Mouse (Mus musculus) embryonic fibroblast, embryonic 13.5 days (primary cell): ENCODE results near the gene Fbxw4. TPM values are rescaled to one million over a fixed set of nuclear protein-coding genes. Genes with fewer than 3 reads are reported as not detected.
A peak's percentile ranks its signal among the peaks of the same experiment; 100 is the strongest.
"Not testable (repeated sequence)": the region's sequence is repeated elsewhere in the genome, so short reads cannot be mapped to it uniquely, and the experiment has no call there.

Experiments
- H3K27ac ChIP-seq: 2 replicates; pipeline ENCODE4 v1.5.1; 2012; ENCODE audit warnings: low read length, control low read depth, inconsistent platforms; ENCODE audit not compliant: insufficient read depth
- H3K4me1 ChIP-seq: 2 replicates; pipeline ENCODE4 v1.6.1; 2011; ENCODE audit warnings: low read length; ENCODE audit not compliant: control insufficient read depth, insufficient read depth
- H3K4me3 ChIP-seq: 2 replicates; pipeline ENCODE4 v1.5.1; 2011; ENCODE audit warnings: mild to moderate bottlenecking, control low read depth, low read length; ENCODE audit not compliant: insufficient read depth
- CTCF ChIP-seq: IDR thresholded peaks from 2 replicates; pipeline ENCODE4 v1.5.1; 2011; ENCODE audit warnings: mild to moderate bottlenecking, control low read depth, low read length, moderate library complexity, borderline replicate concordance; ENCODE audit not compliant: insufficient read depth
- POLR2A ChIP-seq: IDR thresholded peaks from 2 replicates; pipeline ENCODE4 v1.6.1; 2011; ENCODE audit warnings: low read depth, mild to moderate bottlenecking, control low read depth, low read length, moderate library complexity
- polyA plus RNA-seq: library from polyadenylated mRNA; stranded (reverse); fragments of >200 nt; gene quantifications from 2 replicates; pipeline ENCODE4 v1.2.4, GENCODE M21; 2011; ENCODE audit warnings: low read depth; ENCODE audit not compliant: missing spikeins, insufficient read length

The Fbxw4 gene
- polyA plus RNA-seq, 1 experiment = 18.0 TPM

DNA sequence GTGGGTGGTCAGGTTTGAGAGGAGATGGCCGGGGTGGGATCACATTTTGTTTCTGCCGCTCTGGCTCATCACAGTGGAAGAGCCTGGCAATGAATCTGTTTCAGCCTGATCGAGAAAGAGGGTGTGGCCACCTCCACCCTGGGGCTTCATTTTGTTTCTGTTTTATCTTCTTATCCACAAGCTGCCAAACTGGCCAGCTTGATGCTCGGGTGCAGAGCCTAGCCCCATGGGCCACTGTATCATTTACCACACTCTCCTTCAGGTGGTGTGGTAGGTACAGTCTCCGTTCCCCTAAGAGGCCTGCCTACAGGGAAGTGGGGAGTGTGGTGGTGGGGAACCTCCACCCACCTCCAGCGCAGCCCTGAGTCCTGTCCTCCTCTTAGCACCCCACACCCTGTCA, 87.1 kb downstream of the Fbxw4 start:
- TF ChIP-seq CTCF (no peak), POLR2A (no peak)
- Histone ChIP-seq H3K4me3 (no peak overlapping the region), H3K27ac (no peak overlapping the region), H3K4me1 (0 out of 2 replicates have a peak, but pooled peaks cover 3% of the 10 kb centered on the region)

DNA sequence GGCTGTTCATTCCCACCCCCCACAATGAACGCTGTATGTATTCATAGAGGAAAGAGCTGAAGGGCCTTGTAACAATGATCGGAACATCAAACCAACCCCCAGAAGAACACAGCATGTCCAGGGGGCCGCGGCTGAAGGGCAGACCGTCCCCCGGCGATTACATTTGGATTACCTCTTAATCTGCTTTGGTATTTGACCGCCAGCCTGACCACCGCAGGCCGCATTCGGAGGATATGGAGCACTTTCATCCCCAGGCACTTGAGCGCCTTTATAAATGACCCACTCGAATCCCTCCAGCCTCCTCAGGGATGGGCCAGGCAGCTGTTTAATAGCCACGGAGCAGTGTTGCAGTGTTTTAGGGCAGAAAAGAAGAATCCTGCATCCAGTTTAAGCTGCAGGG, 92.7 kb downstream of the Fbxw4 start:
- H3K4me1 ChIP-seq = no peaks in the 10 kb centered on the region
- H3K4me3 ChIP-seq = no peak overlapping the region
- no peak overlapping the region for H3K27ac ChIP-seq
- no peak for TF ChIP-seq POLR2A
- no peak for TF ChIP-seq CTCF

DNA sequence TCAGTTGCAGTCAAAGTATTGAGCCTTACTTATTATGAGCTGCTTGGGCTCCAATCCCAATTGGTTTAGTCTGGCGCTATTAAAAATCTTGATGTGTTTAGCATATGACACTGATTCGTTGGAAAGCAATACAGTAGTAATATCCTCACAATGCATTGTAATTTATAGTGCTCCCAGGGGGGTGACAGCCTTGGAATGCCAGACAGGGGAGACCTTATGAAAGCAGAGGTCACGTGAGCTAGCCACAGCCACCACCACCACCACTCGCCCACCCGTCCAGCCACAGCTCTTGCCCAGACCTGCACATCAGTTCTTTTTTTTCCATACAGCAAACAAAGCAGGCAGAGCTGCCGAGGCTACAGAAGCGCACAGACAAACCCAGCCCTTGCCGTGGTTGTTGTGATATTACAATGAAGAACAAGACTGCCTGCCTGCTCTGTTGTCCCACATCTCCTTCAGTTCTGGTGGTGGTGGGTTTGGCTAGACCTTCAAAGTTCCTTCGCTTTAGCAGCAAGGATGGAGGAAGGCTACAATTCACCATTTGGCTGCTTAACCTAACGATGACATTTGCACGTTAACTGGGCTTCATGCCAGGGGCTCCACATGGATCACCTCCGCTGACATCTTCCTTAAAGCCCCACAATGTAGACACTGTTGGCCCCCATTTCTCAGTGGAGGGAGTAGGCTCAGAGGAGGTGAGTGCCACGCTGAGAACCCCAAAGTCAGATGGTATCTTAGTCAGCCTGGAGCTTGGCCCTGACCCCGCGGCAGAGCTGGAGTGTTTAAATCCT, 94.0 kb downstream of the Fbxw4 start:
- Histone ChIP-seq H3K4me1 (no peaks in the 10 kb centered on the region), H3K4me3 (no peak overlapping the region), H3K27ac (no peak overlapping the region)
- TF ChIP-seq CTCF = no peak
- no peak for TF ChIP-seq POLR2A

DNA sequence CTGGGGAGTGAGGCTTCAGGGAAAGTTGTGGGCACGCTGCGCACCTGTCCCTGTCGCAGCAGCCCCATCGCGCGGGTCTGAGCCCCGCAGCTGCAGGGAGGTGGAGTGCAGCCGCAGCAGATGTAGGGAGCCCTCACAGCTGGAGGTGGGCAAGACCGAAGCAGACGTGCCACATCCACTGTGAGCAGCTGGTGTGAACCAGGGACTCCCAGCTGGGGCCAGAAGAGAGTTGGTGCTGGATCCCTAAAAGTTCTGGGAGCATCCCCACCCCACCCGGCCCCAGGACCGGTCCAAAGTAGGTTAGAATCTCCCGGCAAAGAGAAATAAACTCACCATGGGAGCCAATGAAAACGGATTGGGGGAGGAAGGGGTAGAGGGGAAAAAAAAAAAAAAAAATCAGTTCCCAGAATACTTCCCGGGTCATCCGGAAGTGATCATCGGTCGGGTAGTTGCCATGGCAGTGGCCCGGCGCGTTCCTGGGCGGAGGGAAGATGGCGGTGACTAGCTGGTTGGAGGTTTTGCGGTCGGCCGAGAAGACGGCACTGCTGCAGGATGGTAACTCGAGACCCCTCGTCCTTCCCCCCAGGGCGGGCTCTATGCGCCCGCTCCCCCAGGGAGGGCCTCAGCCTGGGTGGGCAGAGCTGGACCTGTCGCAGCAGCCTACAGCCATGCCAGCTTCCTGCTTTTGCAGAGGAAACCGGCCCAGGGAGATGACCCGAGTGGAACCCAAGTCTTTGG, 99.8 kb downstream of the Fbxw4 start, which contains the start of the genes Poll and Gm17018:
Gene Poll (minus strand): TSS at position 379 of the 738 bp plus-strand sequence.
Gene Gm17018 (plus strand): TSS at position 463 of the 738 bp plus-strand sequence.
- Histone ChIP-seq H3K27ac (no peak within 1 kb of the TSS), H3K4me3 (peak within 1 kb of the TSS; percentile 93), H3K4me1 (peaks cover 4% of the 10 kb centered on the region; the same call in 1 of the 2 replicates)
- no peak for TF ChIP-seq CTCF
- TF ChIP-seq POLR2A = peak; percentile 62

DNA sequence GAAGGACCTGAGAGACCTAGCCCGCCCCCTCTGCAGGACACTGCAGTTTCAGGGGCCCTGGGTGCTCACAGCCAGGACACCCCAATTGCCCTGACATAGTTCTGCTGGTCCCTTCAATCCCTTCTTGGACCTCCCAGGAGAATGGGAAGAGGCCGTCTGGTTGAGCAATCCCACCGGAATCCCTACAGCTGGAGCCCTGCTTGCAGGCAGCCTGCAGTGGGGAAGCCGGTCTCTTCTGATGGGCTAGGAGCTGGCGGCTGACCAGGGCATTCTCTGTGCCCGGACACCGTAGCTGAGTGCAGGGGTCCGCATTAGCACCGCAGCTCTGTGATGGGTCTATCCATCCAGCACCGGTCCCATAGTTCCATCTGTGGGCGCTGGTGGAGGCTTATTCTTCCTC, 106.0 kb downstream of the Fbxw4 start:
- TF ChIP-seq POLR2A (no peak), CTCF (no peak)
- Histone ChIP-seq H3K4me1 (no peaks in the 10 kb centered on the region), H3K27ac (no peak overlapping the region), H3K4me3 (no peak overlapping the region)

DNA sequence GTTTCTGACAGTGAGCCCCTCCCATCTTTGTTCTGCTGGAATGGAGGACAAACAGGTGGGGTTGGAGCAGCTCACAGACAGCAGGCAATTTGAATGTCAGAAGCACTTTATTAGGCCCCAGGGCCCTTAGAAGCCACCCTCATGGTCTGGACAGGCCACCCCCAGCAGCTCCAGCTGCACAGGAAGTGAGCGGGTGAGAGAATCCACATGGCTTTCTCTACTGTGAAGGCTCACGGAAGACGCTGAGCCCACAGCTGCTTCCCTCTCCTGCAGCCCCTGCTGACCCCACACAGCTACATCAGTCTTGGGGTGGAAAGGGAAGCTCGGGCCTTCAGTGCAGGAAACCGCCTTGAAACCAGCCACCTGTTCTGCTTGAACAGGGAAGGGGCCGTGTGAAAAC, 107.9 kb downstream of the Fbxw4 start:
- no peak overlapping the region for H3K4me3 ChIP-seq
- no peaks in the 10 kb centered on the region for H3K4me1 ChIP-seq
- TF ChIP-seq POLR2A (no peak), CTCF (no peak)
- H3K27ac ChIP-seq = no peak overlapping the region

DNA sequence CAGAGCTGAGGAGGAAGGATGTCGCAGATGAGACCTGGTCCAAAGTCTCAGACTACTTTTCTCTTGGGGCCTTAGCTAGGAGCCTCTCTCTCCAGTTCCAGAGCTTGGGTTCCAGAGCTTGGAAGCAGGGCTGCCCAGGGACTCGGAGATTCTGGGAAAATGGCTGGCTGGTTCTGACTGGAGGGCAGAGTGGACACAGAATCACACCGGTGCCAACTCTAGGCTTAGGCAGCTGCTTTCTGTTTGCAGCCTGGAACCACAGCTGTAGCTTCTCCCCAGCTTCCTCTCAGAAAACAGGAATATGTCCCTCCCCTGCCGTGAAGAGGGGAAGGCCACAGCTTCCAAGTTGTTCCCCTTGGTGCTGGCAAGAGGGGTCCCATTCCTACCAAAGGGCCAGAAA, 110.2 kb downstream of the Fbxw4 start:
- Histone ChIP-seq H3K4me1 (no peaks in the 10 kb centered on the region), H3K27ac (no peak overlapping the region), H3K4me3 (no peak overlapping the region)
- TF ChIP-seq POLR2A (no peak), CTCF (no peak)

DNA sequence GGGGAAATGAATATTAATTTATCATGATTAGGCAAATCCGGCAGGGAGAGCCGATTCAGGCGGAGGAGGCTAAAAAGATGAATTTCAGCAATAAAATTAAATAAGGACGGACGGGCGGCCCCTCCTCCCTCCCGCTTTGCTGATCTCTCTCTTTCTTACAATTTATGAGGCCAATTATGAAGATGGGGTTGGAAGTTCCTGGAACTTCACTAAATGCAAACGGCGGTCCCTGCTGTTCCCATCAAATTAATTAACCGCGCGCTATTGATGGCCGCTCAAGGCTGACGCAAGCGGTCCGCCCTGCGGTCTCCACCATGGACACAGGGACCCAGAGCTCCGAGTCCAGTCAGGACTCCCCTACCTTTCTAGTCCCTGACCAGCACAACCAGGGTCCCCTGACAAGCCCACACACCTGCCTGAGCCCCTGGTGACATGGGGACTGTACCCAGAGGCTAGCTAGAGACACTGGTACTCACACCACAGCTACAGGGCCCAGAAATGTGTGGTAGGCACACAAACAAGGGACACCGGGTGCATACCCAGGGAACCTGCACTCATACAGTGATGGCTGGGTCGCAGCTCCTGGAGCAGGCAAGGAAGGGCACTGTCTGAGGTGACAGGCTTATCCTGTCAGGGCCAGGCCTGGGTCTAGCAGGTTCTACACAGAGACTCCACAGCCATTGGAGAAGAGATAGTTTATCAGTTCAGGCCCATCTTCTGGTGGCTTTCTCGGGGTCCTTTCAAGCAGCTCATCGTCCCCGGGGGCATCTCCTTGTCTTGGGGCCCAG, 110.8 kb downstream of the Fbxw4 start:
- Histone ChIP-seq H3K4me1 (no peaks in the 10 kb centered on the region), H3K4me3 (no peak overlapping the region), H3K27ac (no peak overlapping the region)
- TF ChIP-seq CTCF = no peak
- no peak for TF ChIP-seq POLR2A

DNA sequence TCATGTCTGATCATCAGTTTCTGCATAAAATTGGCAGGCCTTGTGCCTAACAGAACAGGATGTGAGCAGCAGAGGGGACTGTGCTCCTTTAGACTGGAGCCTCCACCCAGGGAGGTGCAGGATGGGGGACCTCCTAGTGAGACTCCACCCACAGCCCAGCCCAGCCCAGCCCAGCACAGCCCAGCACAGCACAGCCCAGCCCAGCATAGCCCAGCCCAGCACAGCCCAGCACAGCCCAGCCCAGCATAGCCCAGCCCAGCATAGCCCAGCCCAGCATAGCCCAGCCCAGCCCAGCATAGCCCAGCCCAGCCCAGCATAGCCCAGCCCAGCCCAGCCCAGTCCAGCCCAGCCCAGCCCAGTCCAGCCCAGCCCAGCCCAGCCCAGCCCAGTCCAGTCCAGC, 111.9 kb downstream of the Fbxw4 start:
- not testable (repeated sequence) for H3K4me3 ChIP-seq, H3K4me1 ChIP-seq, H3K27ac ChIP-seq

DNA sequence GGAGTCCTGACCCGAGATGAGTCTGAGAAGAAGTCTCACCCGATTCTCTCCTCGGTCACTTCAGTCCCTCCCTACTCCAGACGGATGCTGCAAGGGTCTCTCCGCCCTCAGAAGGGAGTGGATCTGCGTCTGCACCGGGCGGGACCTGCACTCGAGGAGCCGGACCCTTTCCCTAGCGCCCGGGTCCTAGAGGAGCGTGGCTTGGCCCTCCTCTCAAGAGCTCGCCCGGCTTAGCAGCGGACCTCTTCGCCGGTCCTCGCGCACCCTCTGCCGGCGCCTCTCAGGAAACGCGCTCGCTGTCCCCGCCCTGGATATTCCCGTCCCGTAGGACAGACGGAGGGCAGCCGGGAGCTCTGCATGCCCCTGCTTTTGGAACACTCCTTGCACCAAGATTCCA, 115.2 kb downstream of the Fbxw4 start:
- no peaks in the 10 kb centered on the region for H3K4me1 ChIP-seq
- H3K27ac ChIP-seq = no peak overlapping the region
- no peak for TF ChIP-seq POLR2A
- TF ChIP-seq CTCF = peak; percentile 77
- H3K4me3 ChIP-seq = peak overlapping the region; percentile 39
